Mouse (Mus musculus) hindbrain, embryonic 16.5 days (tissue): ENCODE measurements around the gene Gprin1. TPM values are rescaled to one million over a fixed set of nuclear protein-coding genes. Genes with fewer than 3 reads are reported as not detected.

ENCODE experiments used
- ATAC-seq: fragments of 200-750 bp; cut with Nextera tagmentation; 2 replicates; pipeline ENCODE4 v1.8.0; 2017; ENCODE audit warnings: moderate TSS enrichment, moderate library complexity
- H3K27ac ChIP-seq: fragments of 300-500 bp; sonication (generic); 2 replicates; pipeline ENCODE4 v1.5.1; 2014; ENCODE audit warnings: low read depth, mild to moderate bottlenecking, control low read depth, low read length, moderate library complexity
- H3K27me3 ChIP-seq: fragments of 300-500 bp; sonication (generic); replicated peaks from 2 replicates; pipeline ENCODE4 v1.6.1; 2014; ENCODE audit warnings: low read length; ENCODE audit not compliant: control insufficient read depth, insufficient read depth
- H3K36me3 ChIP-seq: fragments of 300-500 bp; sonication (generic); 2 replicates; pipeline ENCODE4 v1.6.1; 2014; ENCODE audit warnings: mild to moderate bottlenecking, low read length, moderate library complexity, mixed read lengths; ENCODE audit not compliant: control insufficient read depth, insufficient read depth
- H3K4me1 ChIP-seq: fragments of 300-500 bp; sonication (generic); 2 replicates; pipeline ENCODE4 v1.6.1; 2014; ENCODE audit warnings: low read depth, low read length; ENCODE audit not compliant: control insufficient read depth, insufficient read depth
- H3K4me2 ChIP-seq: fragments of 300-500 bp; sonication (generic); 2 replicates; pipeline ENCODE4 v1.6.1; 2014; ENCODE audit warnings: mild to moderate bottlenecking, low read length, control low read depth, moderate library complexity
- H3K4me3 ChIP-seq: fragments of 300-500 bp; sonication (generic); 2 replicates; pipeline ENCODE4 v1.5.1; 2014; ENCODE audit warnings: mild to moderate bottlenecking, low read length, control low read depth, moderate library complexity
- H3K9ac ChIP-seq: fragments of 300-500 bp; sonication (generic); 2 replicates; pipeline ENCODE4 v1.6.1; 2014; ENCODE audit warnings: low read depth, mild to moderate bottlenecking, control low read depth, low read length, moderate library complexity
- H3K9me3 ChIP-seq: fragments of 300-500 bp; sonication (generic); 2 replicates; pipeline ENCODE4 v1.6.1; 2014; ENCODE audit warnings: mild to moderate bottlenecking, low read length, moderate library complexity; ENCODE audit not compliant: control insufficient read depth
- WGBS: fragments of 180-500 bp; shearing (Covaris S2); extraction: QIAGEN DNeasy Blood & Tissue Kit; methylation state at CpG from one replicate; pipeline ENCODE4 v1.1.7; 2014; 5-methylcytosine and 5-hydroxymethylcytosine counted together
- polyA plus RNA-seq: library from polyadenylated mRNA; unstranded; fragments of >200 nt; fragmentation: Nextera tagmentation; extraction: Ambion mirVana; gene quantifications from 2 replicates; pipeline ENCODE4 v1.2.1, GENCODE M21; 2015

Gprin1 gene
- polyA plus RNA-seq, 1 experiment from 2014 or later = 5.7 TPM

GRCm38 (mm10) chr13:54755201-54755830, 5.6 kb upstream of the Gprin1 start:
- peaks cover 44% of the 10 kb centered on the region for H3K4me1 ChIP-seq
- peak overlapping the region; percentile 66 for H3K27ac ChIP-seq
- no peak overlapping the region for H3K9ac ChIP-seq
- H3K9me3 ChIP-seq = no peaks in the 10 kb centered on the region
- H3K27me3 ChIP-seq = no peaks in the 10 kb centered on the region
- H3K4me3 ChIP-seq = no peak overlapping the region
- ATAC-seq = no peak
- H3K4me2 ChIP-seq = peak overlapping the region; percentile 11; the same call in 1 of the 2 replicates
- WGBS = 7% methylated on average over 9 of the region's 9 CpGs
- H3K36me3 ChIP-seq = no peaks in the 10 kb centered on the region

GRCm38 (mm10) chr13:54754169-54755080, 4.8 kb upstream of the Gprin1 start:
- no peaks in the 10 kb centered on the region for H3K27me3 ChIP-seq
- no peaks in the 10 kb centered on the region for H3K36me3 ChIP-seq
- peak overlapping the region; percentile 58 for H3K27ac ChIP-seq
- peak overlapping the region; percentile 28; the same call in 1 of the 2 replicates for H3K9ac ChIP-seq
- H3K4me2 ChIP-seq = no peak overlapping the region
- WGBS = 35% methylated on average over 12 of the region's 12 CpGs
- no peak overlapping the region for H3K4me3 ChIP-seq
- ATAC-seq = no peak
- H3K4me1 ChIP-seq = peaks cover 37% of the 10 kb centered on the region
- no peaks in the 10 kb centered on the region for H3K9me3 ChIP-seq

GRCm38 (mm10) chr13:54753733-54754132, 4.1 kb upstream of the Gprin1 start:
- ATAC-seq = no peak
- Histone ChIP-seq H3K9me3 (no peaks in the 10 kb centered on the region), H3K4me1 (peaks cover 30% of the 10 kb centered on the region), H3K27me3 (no peaks in the 10 kb centered on the region), H3K27ac (peak overlapping the region; percentile 58), H3K4me2 (no peak overlapping the region), H3K36me3 (no peaks in the 10 kb centered on the region), H3K4me3 (no peak overlapping the region), H3K9ac (no peak overlapping the region)
- 66% methylated on average over 6 of the region's 6 CpGs for WGBS

- 55% methylated on average over 10 of the region's 10 CpGs for WGBS
- Histone ChIP-seq H3K36me3 (no peaks in the 10 kb centered on the region), H3K4me3 (no peak overlapping the region), H3K27me3 (no peaks in the 10 kb centered on the region), H3K4me1 (peaks cover 33% of the 10 kb centered on the region), H3K9me3 (no peaks in the 10 kb centered on the region), H3K4me2 (no peak overlapping the region), H3K9ac (no peak overlapping the region), H3K27ac (no peak overlapping the region)
- ATAC-seq = no peak
Observed at GRCm38 (mm10) chr13:54752656-54753055, 3.0 kb upstream of the Gprin1 start.

- Histone ChIP-seq H3K27me3 (no peaks in the 10 kb centered on the region), H3K9me3 (no peaks in the 10 kb centered on the region), H3K4me1 (peaks cover 36% of the 10 kb centered on the region), H3K4me3 (no peak overlapping the region), H3K36me3 (no peaks in the 10 kb centered on the region), H3K27ac (no peak overlapping the region), H3K4me2 (no peak overlapping the region), H3K9ac (no peak overlapping the region)
- 7% methylated on average over 8 of the region's 8 CpGs for WGBS
- no peak for ATAC-seq
Observed at GRCm38 (mm10) chr13:54750699-54751098, 1.0 kb upstream of the Gprin1 start.

DNA sequence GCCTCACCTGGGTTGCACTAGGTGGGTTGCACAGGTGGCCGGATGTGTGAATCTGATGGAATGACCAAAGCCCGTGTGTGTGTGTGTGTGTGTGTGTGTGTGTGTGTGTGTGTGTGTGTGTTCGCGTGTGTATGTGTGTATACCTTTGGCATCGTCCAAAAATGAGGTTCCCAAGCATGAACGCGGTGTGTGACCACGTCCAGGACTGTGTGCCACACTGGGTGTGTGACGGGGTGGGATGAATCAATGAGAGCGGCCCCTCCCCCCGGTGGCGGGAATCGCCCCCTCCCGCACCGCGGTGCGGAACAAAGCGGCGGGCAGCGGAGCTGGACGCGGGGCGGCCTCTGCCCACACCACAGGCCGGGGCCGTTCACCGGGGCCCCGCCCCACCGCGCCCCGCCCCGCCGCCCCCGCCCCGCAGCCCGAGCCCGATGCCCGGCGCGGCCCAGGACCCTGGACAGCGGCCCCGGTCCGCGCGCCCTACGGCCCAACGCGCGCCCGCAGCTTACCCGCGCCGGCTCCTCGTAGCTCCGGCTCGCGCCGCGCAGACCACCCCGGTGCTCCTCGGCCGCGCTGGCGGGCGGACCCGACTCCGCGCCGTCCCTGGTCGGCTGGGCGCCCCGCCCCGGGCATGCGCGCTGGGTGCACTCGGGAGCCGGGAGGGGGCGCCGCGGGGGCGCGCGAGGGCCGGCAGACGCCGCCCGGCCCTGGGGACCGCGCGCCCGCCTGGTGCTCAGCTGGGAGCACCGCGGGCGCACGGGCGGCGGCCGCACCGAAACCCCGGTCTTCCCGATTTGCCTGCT, 412 bp downstream of the Gprin1 start:
- H3K4me1 ChIP-seq = peaks cover 23% of the 10 kb centered on the region
- H3K9me3 ChIP-seq = no peaks in the 10 kb centered on the region
- ATAC-seq = peak; percentile 88
- peak overlapping the region; percentile 91 for H3K9ac ChIP-seq
- peak overlapping the region; percentile 81 for H3K4me2 ChIP-seq
- peak overlapping the region; percentile 94 for H3K27ac ChIP-seq
- no peaks in the 10 kb centered on the region for H3K36me3 ChIP-seq
- peak overlapping the region; percentile 72 for H3K4me3 ChIP-seq
- no peaks in the 10 kb centered on the region for H3K27me3 ChIP-seq
- under 1% methylated on average over 76 of the region's 100 CpGs for WGBS

DNA sequence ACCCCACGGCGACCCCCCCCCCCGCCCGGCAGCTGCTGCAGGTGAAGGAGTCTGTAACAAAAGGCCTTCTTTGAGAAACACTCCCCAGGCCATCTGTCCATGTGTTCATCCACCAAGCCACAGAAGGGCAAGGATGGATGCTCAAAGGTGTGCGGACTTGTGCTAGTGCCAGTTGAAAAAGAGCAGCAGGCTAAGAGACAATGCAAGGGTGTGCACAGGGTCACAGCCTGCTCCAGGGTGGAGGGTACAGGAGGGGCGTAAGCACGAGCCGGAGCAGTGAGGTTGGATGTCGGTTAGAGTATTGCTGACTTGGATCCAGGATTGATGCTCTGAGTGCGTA, 983 bp downstream of the Gprin1 start:
- WGBS = 27% methylated on average over 10 of the region's 10 CpGs
- H3K9ac ChIP-seq = peak overlapping the region; percentile 91
- H3K27ac ChIP-seq = peak overlapping the region; percentile 94
- peaks cover 23% of the 10 kb centered on the region for H3K4me1 ChIP-seq
- no peaks in the 10 kb centered on the region for H3K9me3 ChIP-seq
- H3K4me3 ChIP-seq = peak overlapping the region; percentile 72
- peak; percentile 40; the same call in 1 of the 2 replicates for ATAC-seq
- no peaks in the 10 kb centered on the region for H3K36me3 ChIP-seq
- H3K4me2 ChIP-seq = peak overlapping the region; percentile 81
- no peaks in the 10 kb centered on the region for H3K27me3 ChIP-seq

DNA sequence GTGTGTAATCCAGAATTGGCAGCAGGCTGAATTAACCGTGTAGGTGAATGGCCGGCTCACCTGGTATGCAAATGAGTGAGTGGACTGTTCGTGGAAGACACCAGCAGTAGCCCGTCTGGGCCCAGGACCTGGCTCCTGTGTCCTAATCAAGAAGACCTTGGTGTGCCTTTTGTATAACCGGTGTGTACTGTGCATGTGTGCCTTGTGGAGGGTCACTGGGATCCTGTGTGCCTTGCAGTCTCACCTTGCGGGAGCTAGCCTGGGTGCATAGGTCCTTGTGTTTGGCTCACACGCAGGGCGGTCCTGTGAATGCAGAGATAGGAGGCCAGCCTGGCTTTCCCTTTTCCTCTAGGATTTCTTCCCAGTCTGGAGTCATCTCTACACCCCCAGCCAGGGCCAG, 1.5 kb downstream of the Gprin1 start:
- no peak; the same call in 1 of the 2 replicates for ATAC-seq
- Histone ChIP-seq H3K9me3 (no peaks in the 10 kb centered on the region), H3K27ac (peak overlapping the region; percentile 94), H3K4me1 (peaks cover 23% of the 10 kb centered on the region), H3K27me3 (no peaks in the 10 kb centered on the region), H3K36me3 (no peaks in the 10 kb centered on the region), H3K4me3 (peak overlapping the region; percentile 72), H3K4me2 (peak overlapping the region; percentile 81), H3K9ac (peak overlapping the region; percentile 91)
- 77% methylated on average over 8 of the region's 8 CpGs for WGBS

GRCm38 (mm10) chr13:54746896-54747295, 2.8 kb downstream of the Gprin1 start:
- Histone ChIP-seq H3K4me1 (peaks cover 23% of the 10 kb centered on the region), H3K9ac (no peak overlapping the region), H3K27ac (no peak overlapping the region), H3K9me3 (no peaks in the 10 kb centered on the region), H3K36me3 (no peaks in the 10 kb centered on the region), H3K27me3 (no peaks in the 10 kb centered on the region), H3K4me3 (no peak overlapping the region), H3K4me2 (peak overlapping the region; percentile 81)
- ATAC-seq = no peak
- 21% methylated on average over 10 of the region's 10 CpGs for WGBS
